Mouse (Mus musculus) lung, embryonic 16.5 days (tissue): Measurements from ENCODE around the gene Fbxl17. TPM values are rescaled to one million over a fixed set of nuclear protein-coding genes. Genes with fewer than 3 reads are reported as not detected.

Source experiments
- ATAC-seq: fragments of 200-750 bp; cut with Nextera tagmentation; 2 replicates; pipeline ENCODE4 v1.8.0; 2017; ENCODE audit warnings: low read depth, mild to moderate bottlenecking, moderate library complexity
- H3K27ac ChIP-seq: fragments of 300-500 bp; sonication (generic); 2 replicates; pipeline ENCODE4 v1.5.1; 2014; ENCODE audit warnings: mild to moderate bottlenecking, control low read depth, low read length
- H3K27me3 ChIP-seq: fragments of 300-500 bp; sonication (generic); 2 replicates; pipeline ENCODE4 v1.6.1; 2014; ENCODE audit warnings: low read depth, low read length, mixed read lengths; ENCODE audit not compliant: control insufficient read depth, insufficient read depth
- H3K36me3 ChIP-seq: fragments of 300-500 bp; sonication (generic); 2 replicates; pipeline ENCODE4 v1.6.1; 2014; ENCODE audit warnings: low read length; ENCODE audit not compliant: control insufficient read depth, insufficient read depth
- H3K4me1 ChIP-seq: fragments of 300-500 bp; sonication (generic); replicated peaks from 2 replicates; pipeline ENCODE4 v1.6.1; 2014; ENCODE audit warnings: low read length, mixed read lengths; ENCODE audit not compliant: control insufficient read depth, insufficient read depth
- H3K4me2 ChIP-seq: fragments of 300-500 bp; sonication (generic); 2 replicates; pipeline ENCODE4 v1.6.1; 2014; ENCODE audit warnings: low read depth, low read length, control low read depth
- H3K4me3 ChIP-seq: fragments of 300-500 bp; sonication (generic); 2 replicates; pipeline ENCODE4 v1.5.1; 2014; ENCODE audit warnings: mild to moderate bottlenecking, low read length, control low read depth
- H3K9ac ChIP-seq: fragments of 300-500 bp; sonication (generic); 2 replicates; pipeline ENCODE4 v1.6.1; 2014; ENCODE audit warnings: low read length, control low read depth
- H3K9me3 ChIP-seq: fragments of 300-500 bp; sonication (generic); 2 replicates; pipeline ENCODE4 v1.6.1; 2016; ENCODE audit warnings: low read length; ENCODE audit not compliant: control insufficient read depth
- WGBS: fragments of 180-500 bp; shearing (Covaris S2); extraction: QIAGEN DNeasy Blood & Tissue Kit; methylation state at CpG from one replicate; pipeline ENCODE4 v1.1.7; 2014; 5-methylcytosine and 5-hydroxymethylcytosine counted together
- polyA plus RNA-seq: library from polyadenylated mRNA; unstranded; fragments of >200 nt; fragmentation: Nextera tagmentation; extraction: Ambion mirVana; gene quantifications from 2 replicates; pipeline ENCODE4 v1.2.1, GENCODE M21; 2015

Gene Fbxl17
- polyA plus RNA-seq, 1 experiment from 2014 or later, result 3.8 TPM

GRCm38 (mm10) chr17:63411564-63411963 lies 88.3 kb downstream of the Fbxl17 start:
- no peaks in the 10 kb centered on the region for H3K4me1 ChIP-seq
- ATAC-seq, result no peak

GRCm38 (mm10) chr17:63410101-63410500 lies 89.7 kb downstream of the Fbxl17 start:
- H3K36me3 ChIP-seq, result peaks cover 2% of the 10 kb centered on the region; the same call in 1 of the 2 replicates
- H3K9ac ChIP-seq, result no peak overlapping the region
- no peak for ATAC-seq
- H3K4me3 ChIP-seq, result no peak overlapping the region
- H3K9me3 ChIP-seq, result peaks cover 3% of the 10 kb centered on the region
- WGBS, result 87% methylated on average over 2 of the region's 2 CpGs
- H3K27ac ChIP-seq, result no peak overlapping the region
- H3K4me2 ChIP-seq, result no peak overlapping the region
- H3K27me3 ChIP-seq, result no peaks in the 10 kb centered on the region
- H3K4me1 ChIP-seq, result peaks cover 6% of the 10 kb centered on the region; the same call in 1 of the 2 replicates

More at GRCm38 (mm10) chr17:63411564-63411963, 88.3 kb downstream of the Fbxl17 start:
- Histone ChIP-seq H3K9me3 (peaks cover 3% of the 10 kb centered on the region), H3K36me3 (peaks cover 2% of the 10 kb centered on the region; the same call in 1 of the 2 replicates), H3K9ac (no peak overlapping the region), H3K4me2 (no peak overlapping the region), H3K27me3 (no peaks in the 10 kb centered on the region), H3K4me3 (no peak overlapping the region), H3K27ac (no peak overlapping the region)
- WGBS, result 45% methylated on average over 3 of the region's 3 CpGs

DNA sequence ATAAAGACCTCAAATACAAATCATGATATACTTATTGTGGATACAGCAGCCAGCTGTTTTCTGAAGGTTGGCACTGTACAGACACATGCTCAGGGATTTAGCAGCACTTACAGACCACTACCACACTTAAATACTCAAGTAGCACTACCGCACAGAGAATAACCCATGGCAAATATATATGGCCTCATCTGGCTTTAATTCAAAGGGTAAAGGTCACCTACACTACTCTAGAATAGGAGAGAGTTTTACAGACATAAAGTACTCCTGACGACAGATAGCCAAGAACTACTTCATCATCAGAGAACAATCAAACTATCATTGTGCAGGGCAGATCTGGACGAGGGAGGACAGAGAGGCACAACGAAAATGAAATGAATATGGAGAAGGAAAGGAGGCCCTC lies 93.9 kb downstream of the Fbxl17 start:
- peaks cover 20% of the 10 kb centered on the region for H3K4me1 ChIP-seq
- WGBS, result 42% methylated on average over 4 of the region's 4 CpGs
- H3K36me3 ChIP-seq, result no peaks in the 10 kb centered on the region
- no peaks in the 10 kb centered on the region for H3K9me3 ChIP-seq
- no peaks in the 10 kb centered on the region for H3K27me3 ChIP-seq
- no peak overlapping the region for H3K4me2 ChIP-seq
- no peak overlapping the region for H3K9ac ChIP-seq
- ATAC-seq, result no peak
- no peak overlapping the region for H3K4me3 ChIP-seq
- no peak overlapping the region for H3K27ac ChIP-seq

DNA sequence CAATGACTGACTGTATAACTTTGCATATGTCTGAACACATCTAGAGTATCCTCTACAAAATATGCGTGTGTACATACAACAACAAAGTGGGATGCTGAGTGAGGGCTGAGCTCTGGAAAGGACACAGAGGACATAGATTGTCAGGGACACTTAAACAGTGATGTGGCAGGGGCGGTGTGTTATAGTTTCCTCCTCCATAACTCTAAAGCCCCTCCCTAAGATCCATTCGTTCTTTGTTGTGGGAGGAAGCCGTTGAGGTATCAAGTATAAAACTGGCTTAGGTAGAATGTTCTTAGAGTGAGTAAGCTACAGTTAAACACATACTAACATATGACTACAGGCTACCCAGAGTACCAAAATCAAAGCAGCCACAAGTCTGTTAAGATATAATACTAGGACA lies 94.3 kb downstream of the Fbxl17 start:
- Histone ChIP-seq H3K9ac (no peak overlapping the region), H3K27ac (no peak overlapping the region), H3K9me3 (no peaks in the 10 kb centered on the region), H3K4me1 (peaks cover 20% of the 10 kb centered on the region), H3K4me3 (no peak overlapping the region), H3K27me3 (no peaks in the 10 kb centered on the region), H3K36me3 (no peaks in the 10 kb centered on the region), H3K4me2 (no peak overlapping the region)
- ATAC-seq, result no peak
- 60% methylated on average over 4 of the region's 4 CpGs for WGBS

DNA sequence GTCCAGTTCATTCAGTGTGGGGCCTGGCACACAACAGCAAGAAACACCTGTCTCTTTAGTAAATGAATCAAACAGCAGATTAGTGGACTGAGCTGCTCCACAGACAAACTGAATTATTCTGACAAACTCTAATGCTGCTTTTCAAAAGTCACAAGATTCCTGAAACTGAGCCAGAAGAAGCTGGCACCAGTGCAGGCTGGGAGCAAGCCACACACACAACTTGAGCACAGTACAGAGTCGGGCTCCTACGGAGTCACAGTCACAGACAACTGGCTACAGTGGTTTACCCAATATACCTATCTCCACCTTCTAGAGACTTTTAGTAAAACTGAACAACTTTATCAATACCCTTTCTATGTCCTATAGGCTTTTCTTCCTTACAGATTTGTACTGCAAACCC lies 94.8 kb downstream of the Fbxl17 start:
- Histone ChIP-seq H3K36me3 (no peaks in the 10 kb centered on the region), H3K4me1 (peaks cover 20% of the 10 kb centered on the region), H3K4me3 (no peak overlapping the region)

DNA sequence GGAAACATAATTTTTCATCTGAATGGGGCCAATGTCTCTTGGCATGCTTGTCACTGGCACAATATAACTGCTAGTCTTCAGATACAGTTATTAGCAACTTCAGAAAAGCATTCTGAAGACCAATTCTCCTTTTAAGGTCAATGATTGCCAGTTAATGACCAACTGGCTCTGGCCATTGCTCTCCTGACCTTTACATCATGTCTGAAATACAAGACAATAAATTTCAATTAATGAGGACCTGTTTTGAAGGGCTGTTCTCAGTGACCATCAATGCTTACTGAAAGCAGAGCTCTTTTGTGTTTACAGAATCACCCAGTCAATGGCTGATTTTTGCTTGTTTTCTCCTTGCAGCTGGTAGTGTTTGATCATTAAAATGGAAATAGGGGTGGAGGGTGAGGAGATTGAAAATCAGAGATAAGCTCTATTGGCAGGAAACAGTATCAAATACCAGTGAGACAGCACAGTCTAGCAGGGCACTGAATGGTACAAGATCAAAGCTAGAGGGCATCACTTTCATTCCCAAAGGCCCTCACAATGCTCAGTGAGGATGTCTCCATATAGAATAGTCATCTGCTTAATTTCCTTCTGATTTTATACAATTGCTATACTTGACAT lies 95.9 kb downstream of the Fbxl17 start:
- no peak for ATAC-seq
- Histone ChIP-seq H3K4me2 (no peak overlapping the region), H3K27ac (no peak overlapping the region), H3K9me3 (no peaks in the 10 kb centered on the region), H3K27me3 (no peaks in the 10 kb centered on the region), H3K9ac (no peak overlapping the region), H3K36me3 (no peaks in the 10 kb centered on the region), H3K4me3 (no peak overlapping the region), H3K4me1 (peaks cover 20% of the 10 kb centered on the region)

More for the DNA sequence above, 94.8 kb downstream of the Fbxl17 start:
- Histone ChIP-seq H3K27me3 (no peaks in the 10 kb centered on the region), H3K27ac (no peak overlapping the region), H3K9me3 (no peaks in the 10 kb centered on the region), H3K4me2 (no peak overlapping the region), H3K9ac (no peak overlapping the region)
- WGBS, result 34% methylated on average over 2 of the region's 2 CpGs
- ATAC-seq, result peak; percentile 64

DNA sequence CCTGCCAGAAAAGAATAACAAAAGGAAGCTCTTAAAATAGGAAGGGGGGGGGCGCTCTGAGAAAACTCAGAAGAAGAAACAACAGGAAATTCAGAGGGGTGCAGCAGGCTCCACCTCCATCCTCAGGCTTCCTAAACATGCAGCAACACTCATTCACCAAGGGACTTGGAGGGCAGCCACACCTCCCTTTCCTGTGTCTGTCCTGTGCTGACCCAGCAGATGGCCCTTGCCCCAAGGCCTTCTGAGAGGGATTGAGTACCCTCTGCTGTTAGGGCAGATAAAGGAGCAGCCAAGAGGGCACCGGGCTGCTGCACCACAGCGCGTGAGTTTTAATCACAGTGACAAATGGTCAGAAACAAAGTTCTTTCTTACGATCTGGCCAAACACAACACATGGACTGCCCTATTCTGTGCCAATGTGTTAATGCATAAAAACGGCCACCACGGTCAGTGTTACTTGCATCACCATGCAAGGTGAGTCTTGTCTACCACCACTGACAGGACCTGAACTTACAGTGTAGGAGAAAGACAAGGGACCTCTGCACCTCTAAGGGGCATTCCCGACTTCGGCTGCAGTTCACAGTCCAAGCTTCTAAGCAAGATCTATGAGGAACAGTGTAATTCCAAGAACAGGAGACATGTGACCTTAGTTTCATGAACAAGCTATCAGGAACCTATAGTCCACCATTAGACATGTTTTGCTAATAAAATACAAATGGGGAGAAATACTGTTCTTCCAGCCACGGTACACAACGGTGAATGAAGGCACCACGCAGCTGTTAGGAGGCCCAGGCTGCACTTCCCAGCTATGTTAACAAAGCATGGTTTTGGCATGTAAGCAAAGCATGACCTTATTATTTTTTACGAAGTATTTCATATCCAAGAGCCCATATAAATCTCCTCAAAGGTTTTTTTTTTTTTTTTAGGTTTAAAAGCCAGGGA lies 96.8 kb downstream of the Fbxl17 start:
- Histone ChIP-seq H3K4me2 (no peak overlapping the region), H3K4me3 (no peak overlapping the region), H3K27ac (0 out of 2 replicates have a peak overlapping the region, but pooled peaks have one; percentile 37), H3K9me3 (no peaks in the 10 kb centered on the region), H3K36me3 (no peaks in the 10 kb centered on the region), H3K4me1 (peaks cover 20% of the 10 kb centered on the region), H3K9ac (no peak overlapping the region), H3K27me3 (no peaks in the 10 kb centered on the region)
- WGBS, result 64% methylated on average over 13 of the region's 13 CpGs
- ATAC-seq, result peak; percentile 45

DNA sequence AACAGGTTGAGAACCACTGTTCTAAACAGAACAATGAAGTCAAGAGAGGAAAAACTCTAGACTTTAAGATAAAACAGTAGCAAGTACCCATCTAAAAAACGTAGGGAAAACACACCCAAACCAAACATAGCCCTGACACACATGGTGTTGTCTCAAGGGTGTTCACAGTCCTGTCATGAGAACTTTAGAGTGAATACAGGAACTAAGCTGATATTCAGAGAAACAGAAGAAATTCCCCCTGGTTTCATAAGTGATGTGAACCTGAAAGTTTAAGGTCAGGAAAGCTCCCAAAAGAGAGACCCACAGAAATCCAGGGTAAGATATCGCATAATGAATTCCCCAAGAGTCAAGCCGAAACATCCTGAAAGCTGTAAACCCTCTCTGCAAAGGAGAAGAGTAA lies 97.6 kb downstream of the Fbxl17 start:
- H3K4me3 ChIP-seq, result no peak overlapping the region
- no peaks in the 10 kb centered on the region for H3K9me3 ChIP-seq
- ATAC-seq, result no peak
- H3K4me1 ChIP-seq, result peaks cover 20% of the 10 kb centered on the region
- no peak overlapping the region for H3K4me2 ChIP-seq
- H3K9ac ChIP-seq, result no peak overlapping the region
- no peaks in the 10 kb centered on the region for H3K36me3 ChIP-seq
- 68% methylated on average over 3 of the region's 3 CpGs for WGBS
- H3K27me3 ChIP-seq, result no peaks in the 10 kb centered on the region
- H3K27ac ChIP-seq, result no peak overlapping the region

DNA sequence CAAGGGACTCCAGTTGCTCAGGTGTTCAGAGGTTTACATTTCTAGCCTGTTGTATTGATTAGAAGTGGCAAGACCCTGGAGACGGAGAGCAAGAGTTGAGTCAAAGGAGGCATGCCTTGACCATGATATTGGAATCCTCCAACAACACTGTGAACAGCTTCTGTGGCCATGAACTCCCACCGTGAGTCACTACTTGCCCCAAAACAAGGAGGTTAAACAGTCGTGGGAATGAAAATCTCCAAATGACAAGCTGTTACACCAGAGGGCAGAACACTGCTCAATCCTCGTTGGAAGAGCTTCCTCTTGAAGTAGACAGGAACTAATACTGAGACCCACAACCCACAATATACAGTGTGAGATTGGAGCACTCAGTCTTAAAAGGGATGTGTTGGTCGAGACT lies 99.2 kb downstream of the Fbxl17 start:
- Histone ChIP-seq H3K4me2 (no peak overlapping the region), H3K9me3 (no peaks in the 10 kb centered on the region), H3K9ac (no peak overlapping the region), H3K4me1 (peaks cover 17% of the 10 kb centered on the region), H3K27me3 (no peaks in the 10 kb centered on the region), H3K4me3 (no peak overlapping the region), H3K36me3 (no peaks in the 10 kb centered on the region), H3K27ac (no peak overlapping the region)
- 75% methylated on average over 5 of the region's 5 CpGs for whole genome bisulfite sequencing
- ATAC-seq, result no peak
